Mouse (Mus musculus): ENCODE measurements at regions not wholly inside any gene's neighbourhood (a gene's known extent, or its start where the extent isn't known, plus 50 kb on each side); places are given as distances from the start of the nearest gene placed in this dataset.

DNA sequence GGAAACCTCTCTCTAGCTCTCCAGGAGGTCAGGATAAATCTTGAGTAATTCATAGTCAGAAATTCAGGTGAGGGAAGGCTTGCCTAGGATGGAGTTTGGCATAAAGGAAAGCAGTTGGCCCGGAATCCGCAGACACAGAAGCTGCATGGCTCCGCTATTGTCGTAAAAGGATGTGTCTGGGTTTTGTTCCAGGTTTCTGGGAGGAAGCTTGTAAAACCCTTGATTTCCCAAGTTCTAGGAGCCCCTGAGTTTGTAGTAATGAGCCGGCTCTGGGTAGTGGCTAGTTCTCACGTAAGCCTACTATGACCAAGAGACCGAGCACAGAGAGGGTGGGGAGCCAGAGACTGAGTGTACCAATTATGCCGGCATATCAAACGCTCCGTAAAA, 52.7 kb upstream of the Gm21915 start:
- DNase-seq (ENCODE audit: low read depth, low spot score), result no peak

DNA sequence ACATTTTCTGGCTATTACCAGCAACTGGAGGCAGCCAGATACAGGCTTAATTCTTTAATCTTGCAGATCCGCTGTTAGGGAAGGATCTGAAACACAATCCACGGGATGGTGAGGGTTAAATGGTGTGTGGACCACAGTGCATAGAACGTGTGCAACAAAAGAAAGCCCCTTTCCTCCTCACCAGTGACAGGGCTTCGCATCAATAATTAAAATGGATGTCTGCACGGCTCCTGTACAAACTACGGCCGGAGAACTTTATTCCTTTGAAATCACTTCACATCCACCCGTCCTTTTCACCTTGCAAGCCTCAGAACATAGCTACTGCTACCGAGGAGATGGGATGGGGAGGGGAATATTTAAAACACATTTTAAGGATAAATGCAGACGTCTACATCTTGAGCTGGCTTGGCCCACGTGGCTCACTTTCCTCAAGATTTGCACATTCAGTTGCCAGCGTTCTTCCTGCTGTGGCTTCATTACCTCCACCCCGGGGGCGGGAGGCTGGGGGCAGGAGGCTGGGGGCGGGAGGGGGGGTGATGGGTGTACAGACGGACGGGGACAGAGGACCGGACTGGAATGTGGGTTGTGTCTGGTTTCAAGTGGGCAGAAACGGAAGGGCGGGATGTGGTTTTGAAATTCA, 53.3 kb upstream of the Gm21915 start:
- no peak for DNase-seq (ENCODE audit: low read depth, low spot score)

DNA sequence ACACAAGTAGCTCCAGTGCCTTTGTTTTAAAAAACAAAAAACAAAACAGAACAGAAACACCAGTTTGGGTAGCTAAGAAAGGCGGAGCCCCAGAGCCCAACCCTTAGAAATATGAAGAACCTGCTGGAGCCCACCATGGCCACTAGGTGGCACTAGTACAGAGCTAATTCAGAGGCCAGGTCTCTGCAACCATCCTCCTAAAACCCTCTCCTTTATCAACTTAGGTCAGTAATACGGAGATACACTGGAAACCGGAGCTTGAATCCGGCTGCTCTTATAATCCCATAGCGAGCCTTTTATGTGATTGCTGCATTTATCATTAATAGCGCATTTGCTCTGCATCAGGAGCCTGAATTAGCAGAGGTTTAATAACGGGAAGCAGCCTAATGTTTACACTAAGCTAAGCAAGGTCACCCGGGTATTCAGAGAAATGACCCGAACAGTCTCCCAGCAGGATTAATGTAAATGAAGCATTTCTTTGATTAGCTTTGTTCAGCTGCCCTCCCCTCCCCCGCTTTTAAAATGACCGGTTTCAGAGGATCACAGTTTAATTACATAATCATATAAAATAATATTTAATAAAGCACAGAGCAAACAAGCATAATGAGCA, 53.9 kb upstream of the Gm21915 start:
- DNase-seq (ENCODE audit: low read depth, low spot score), result peak; percentile 74

DNA sequence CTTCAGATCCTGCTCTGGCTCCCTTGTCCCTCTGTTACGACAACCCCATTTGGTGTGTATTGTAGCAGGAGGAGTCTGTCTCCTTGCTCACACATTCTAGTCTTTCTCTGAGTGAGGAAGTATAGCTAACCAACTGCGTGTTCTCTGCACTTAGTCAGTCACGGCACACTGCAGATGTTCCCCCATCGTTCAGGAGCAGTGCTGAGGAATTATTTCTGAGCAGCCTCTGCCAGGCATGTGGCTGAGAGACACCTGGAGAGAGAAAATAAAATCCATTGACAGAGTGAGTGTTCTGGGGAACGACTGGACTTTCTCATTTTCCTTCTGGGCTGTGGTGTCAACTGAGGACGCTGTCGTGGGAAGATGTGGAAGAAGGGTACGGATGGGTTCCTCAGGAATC, 54.5 kb upstream of the Gm21915 start:
- no peak for DNase-seq (ENCODE audit: low read depth, low spot score)

DNA sequence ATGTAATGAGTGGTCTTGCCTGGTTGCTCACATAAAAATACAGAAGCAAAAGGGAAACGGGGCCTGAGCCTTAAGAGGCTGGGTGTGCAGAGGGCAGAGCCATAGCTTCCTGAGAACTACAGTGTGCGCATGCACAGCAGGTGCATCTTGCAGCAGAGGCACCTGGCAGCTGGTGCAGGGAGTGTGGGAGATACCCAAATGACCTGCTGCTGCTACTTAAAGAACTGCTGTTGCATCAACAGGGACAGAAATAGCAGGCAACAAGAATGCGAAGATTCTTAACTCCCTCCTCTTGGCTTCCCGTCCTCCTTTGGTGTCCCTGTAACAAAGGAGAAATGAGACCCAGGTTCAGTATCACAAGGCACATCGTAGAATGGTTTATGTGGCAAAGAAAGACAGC, 56.3 kb upstream of the Gm21915 start:
- no peak for DNase-seq (ENCODE audit: low read depth, low spot score)

DNA sequence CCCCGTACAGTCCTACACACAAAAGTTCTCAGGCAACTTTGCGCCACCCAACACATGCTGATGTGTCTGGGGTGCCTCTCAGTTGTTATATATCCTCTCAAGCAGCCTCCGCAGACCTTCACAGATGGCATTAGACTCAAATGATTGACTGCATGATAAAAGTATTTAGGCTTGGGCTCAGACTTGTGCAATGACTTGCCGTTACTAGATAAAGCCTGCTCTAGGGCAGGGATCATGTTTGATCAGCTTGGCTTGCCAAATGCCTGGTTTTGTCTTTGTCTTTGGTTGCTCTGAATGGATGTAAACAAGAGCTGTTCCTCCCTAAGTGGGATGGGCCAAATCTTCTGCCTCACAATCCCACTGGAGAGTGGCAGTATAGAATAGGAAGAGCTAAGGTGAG, 57.2 kb upstream of the Gm21915 start:
- no peak for DNase-seq (ENCODE audit: low read depth, low spot score)

DNA sequence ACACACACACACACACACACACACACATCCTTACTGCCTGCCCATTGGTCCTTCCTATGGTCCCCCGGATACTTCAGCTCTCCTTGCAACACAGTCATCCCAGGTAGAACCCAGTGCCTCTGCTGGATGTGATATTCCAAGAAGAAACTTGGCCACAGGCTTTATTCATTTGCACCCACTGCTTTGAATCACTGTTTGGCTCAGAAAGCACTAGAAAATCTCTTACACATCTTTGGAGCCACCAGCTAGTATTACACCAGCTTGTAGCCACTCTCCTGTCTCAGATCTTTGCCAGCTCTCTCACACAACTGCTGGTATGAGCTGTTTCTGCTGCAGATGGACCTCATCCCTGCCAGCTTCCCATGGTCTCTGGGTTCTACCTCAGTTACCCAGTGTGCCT, 57.7 kb upstream of the Gm21915 start:
- no peak for DNase-seq (ENCODE audit: low read depth, low spot score)

DNA sequence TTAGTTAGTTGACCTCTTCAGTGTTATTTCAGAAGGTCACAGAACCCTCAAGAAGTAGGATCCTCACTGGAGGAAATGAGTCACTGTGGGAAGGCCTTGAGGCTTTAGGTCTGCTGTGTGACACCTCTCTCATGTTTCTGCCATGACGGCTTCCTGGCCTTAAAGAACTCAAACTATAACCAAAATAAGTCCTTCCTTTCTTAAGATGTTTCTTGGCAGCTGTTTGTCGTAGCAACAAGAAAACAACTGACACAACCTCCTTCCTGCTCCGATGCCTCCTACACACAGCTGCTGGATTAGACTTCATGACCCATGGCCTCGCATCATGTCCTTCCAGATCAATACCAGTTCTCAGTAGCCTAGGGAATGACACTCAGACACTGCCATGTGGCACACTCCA, 58.1 kb upstream of the Gm21915 start:
- no peak for DNase-seq (ENCODE audit: low read depth, low spot score)

DNA sequence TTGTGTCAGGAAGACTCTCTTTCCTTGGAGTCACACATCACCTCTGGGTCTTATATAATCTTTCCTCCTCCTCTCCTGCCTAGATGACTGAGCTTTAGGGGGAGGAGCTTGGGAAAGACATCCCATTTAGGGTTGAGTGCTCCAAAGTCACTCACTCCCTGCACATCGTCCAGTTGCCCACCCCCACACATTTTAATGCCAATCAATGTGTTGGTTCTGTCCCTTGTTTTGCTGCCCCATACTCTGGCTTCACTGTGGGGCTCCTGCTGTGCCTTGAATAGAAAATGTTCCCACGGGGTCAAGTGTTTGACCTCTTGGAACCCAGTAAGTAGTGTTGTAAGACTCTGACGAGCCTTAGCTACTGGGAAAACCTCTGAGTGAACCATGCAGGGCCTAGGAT, 58.8 kb upstream of the Gm21915 start:
- DNase-seq (ENCODE audit: low read depth, low spot score), result no peak

DNA sequence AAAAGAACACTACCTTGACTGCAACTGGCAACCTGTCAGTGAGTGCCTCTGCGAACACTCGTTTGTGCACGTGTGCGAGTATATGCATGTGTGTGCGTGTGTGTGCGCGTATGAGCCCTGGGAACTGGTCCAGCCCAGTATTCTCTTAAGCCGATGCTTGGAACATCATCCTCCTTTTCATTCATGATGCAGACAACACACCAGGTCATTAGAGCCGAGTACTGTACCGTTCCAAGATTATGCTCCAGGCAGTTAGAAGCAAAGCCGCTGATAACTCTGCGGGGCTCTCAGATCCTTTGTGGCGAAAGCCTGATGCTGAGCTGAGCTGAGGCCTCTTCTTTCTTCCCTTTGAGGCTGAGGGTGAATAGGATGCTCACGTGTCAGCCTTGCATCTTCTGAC, 61.8 kb upstream of the Gm21915 start:
- no peak for DNase-seq (ENCODE audit: low read depth, low spot score)

DNA sequence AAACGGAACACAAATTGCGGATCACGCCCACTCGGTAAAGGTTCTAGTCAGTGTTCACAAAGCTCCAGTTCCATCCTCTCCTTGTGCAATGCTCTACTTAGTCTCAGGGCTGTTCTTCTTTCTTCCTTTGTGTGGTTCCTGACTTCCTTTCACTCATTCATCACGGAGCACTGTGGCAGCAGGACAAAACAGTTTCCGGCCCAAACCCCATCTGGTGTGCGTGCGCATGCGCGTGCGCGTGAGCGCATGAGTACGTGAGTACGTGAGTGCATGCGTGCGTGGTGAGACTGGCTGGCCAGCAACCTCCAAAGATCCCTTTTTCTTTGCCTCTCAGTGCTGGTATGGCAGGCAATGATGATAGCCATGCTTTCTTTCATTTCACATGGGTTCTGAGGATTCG, 62.5 kb upstream of the Gm21915 start:
- DNase-seq (ENCODE audit: low read depth, low spot score), result peak; percentile 20

DNA sequence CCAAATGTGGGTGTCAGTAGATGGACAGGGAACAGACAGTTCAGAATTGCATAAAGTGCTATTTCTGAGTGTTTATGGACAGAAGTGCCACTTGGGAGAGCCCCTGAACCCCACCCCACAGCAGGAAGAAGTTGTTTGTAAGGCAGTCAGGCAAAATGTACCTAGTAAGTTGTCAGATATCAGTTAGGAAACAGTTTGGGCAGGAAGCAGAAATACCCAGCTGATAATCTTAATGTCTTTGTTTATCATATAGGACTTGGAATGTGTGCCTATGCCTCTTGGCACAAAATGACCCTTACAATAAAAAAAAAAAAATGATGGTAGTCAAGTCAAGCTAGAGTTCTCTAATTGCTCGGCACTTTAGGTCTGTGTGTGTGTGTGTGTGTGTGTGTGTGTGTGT, 66.9 kb upstream of the Gm21915 start:
- DNase-seq (ENCODE audit: low read depth, low spot score), result no peak

DNA sequence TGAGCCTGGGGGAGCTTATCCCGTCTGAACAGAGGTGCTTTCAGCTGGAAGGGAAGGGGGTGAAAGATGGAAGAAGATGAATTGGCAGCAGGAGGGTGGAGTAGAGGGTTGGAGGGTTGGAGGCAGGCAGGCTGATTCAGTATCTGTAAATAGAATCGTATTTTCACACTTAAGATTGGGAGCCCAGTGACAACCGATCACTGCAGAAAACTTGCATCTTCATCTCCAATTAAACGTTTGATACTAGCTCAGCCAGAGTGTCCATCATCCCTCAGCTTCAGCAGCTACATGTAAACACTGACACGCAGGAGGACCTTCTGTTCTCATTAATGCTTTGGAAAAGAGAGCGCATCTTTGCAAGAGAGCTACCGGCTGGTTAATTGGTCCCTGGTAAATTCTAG, 67.2 kb upstream of the Gramd1b start:
- no peak for DNase-seq (ENCODE audit: low read depth, low spot score)

DNA sequence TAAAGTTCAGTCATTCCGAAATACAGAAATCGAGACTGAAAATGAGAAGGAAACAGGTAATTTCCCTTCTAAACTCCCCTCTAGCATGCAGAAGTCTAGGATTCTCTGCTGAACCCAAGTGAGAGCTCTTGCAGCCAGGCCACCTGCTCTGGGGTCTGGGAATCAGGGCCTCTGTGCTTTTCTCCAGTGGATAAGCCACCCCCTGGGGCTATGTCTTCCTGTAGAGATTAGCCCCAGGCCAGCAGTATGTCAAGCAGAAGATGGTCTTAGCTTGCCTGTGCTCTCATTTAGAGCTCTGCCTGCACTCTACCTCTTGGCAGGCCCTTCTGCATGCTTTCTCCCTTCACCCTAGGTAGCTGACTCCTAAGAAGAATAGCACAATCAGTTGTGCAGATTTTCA, 56.2 kb upstream of the Gramd1b start:
- DNase-seq (ENCODE audit: low read depth, low spot score), result no peak

DNA sequence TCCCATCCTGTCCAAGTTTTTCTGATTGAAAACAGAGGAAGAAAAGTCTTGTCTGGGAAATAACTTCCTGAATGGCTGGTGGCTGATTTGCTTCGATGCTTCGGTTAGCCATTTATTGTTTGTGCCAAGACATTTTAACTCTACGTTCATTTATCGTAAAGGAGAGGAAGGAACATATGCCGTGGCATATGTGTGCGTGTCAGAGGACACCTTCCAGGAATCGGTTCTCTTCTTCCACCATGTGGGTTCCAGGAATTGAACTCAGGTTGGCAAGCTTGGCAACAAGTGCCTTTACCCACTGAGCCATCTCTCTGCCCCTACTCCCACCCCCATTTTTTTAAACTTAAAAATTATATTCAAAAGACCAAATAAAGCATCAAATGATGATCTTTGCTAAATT, 55.4 kb upstream of the Gramd1b start:
- no peak for DNase-seq (ENCODE audit: low read depth, low spot score)

DNA sequence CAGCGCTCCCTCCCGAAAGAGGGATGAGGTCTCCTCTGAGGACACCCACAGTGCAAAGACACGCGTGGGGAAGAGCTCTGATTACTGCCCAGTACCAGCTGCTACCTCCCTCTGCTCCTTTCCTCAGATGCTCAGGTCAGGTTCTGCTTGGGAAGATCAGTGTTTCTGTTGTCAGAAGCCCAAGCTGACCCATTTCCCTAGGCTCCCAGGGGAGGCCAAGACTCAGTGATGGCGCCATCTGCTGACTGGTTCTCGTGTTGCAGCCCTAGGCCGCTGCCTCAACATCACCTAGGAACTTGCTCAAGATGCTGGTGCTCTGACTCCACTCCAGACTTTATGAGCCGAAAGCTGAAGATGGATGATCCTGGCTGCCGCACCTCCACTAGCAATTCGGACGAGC, 52.4 kb upstream of the Gramd1b start:
- peak; percentile 74 for DNase-seq (ENCODE audit: low read depth, low spot score)

DNA sequence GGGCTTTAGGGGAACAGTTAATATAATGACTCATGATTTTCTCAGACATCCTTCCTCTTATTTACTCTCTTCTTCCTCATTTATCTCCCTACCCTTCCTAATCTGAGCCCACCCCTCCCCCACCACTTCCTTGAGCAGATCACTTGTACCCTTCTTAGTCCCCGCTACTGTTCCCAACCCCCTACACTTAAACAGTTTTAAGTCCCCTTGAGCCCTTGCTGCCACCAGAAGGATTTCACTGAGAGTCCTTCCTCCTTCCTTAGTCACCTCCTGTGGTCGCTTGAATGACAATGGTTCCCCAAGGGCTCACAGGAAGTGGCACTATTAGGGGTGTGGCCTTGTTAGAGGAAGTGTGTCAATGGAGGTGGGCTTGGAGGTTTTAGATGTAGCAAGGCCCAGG, 50.7 kb upstream of the Gramd1b start:
- DNase-seq (ENCODE audit: low read depth, low spot score), result peak; percentile 4
